Mouse (Mus musculus): ENCODE data around the gene Ablim2. TPM values are rescaled to one million over a fixed set of nuclear protein-coding genes. Genes with fewer than 3 reads are reported as not detected.

Gene Ablim2
- 0.98 TPM for polyA plus RNA-seq (2021)

GRCm38 (mm10) chr5:35757639-35758001 lies at the start of gene Ablim2:
Gene Ablim2, plus strand, starts transcription at chr5:35757880.
- peaks cover 6% of the 10 kb centered on the region for H3K27me3 ChIP-seq
- peak; percentile 93 for ATAC-seq
- in situ Hi-C loops (cut with MboI; ENCODE audit: low pct_unique_long_range_greater_than_20kb) = loop anchor here (5.0 kb wide), 1 partner anchor 40 kb away; no protein-coding TSS in a partner anchor
- CTCF ChIA-PET = interaction anchor here (1.0 to 3.5 kb wide), 5 partner anchors 12 to 56 kb away, joined by 3 to 14 read pairs (median 3); no protein-coding TSS in a partner anchor
- peak; percentile 55 for DNase-seq (ENCODE audit: low read depth, low spot score)
- no peak for TF ChIP-seq CTCF (IDR thresholded peaks at IDR 0.05)
- POLR2A ChIA-PET = no interaction called here

GRCm38 (mm10) chr5:35710481-35710880 lies 47.2 kb upstream of the Ablim2 start:
- in situ Hi-C loops (cut with MboI; ENCODE audit: low pct_unique_long_range_greater_than_20kb) = loop anchor here (5.0 kb wide), 1 partner anchor 118 kb away; no protein-coding TSS in a partner anchor

GRCm38 (mm10) chr5:35710931-35711330 lies 46.7 kb upstream of the Ablim2 start:
- in situ Hi-C loops (cut with MboI; ENCODE audit: low pct_unique_long_range_greater_than_20kb) = loop anchor here (5.0 kb wide), 1 partner anchor 119 kb away; no protein-coding TSS in a partner anchor
- DNase-seq (ENCODE audit: low read depth, low spot score) (no peak), ATAC-seq (no peak)
- no peak for TF ChIP-seq CTCF (IDR thresholded peaks at IDR 0.05)
- POLR2A ChIA-PET = interaction anchor here (1.2 kb wide), 1 partner anchor 15 kb away, joined by 3 read pairs; no protein-coding TSS in a partner anchor
- CTCF ChIA-PET = interaction anchor here (0.8 to 6.5 kb wide), 2 partner anchors 11 to 44 kb away, joined by 4 to 61 read pairs; no protein-coding TSS in a partner anchor
- H3K27me3 ChIP-seq = no peaks in the 10 kb centered on the region

More at GRCm38 (mm10) chr5:35710481-35710880, 47.2 kb upstream of the Ablim2 start:
- DNase-seq (ENCODE audit: low read depth, low spot score) (no peak), ATAC-seq (no peak)
- ChIA-PET CTCF (interaction anchor here (0.8 to 6.5 kb wide), 4 partner anchors 7 to 45 kb away, joined by 3 to 61 read pairs (median 4); no protein-coding TSS in a partner anchor), POLR2A (interaction anchor here (1.2 kb wide), 1 partner anchor 15 kb away, joined by 3 read pairs; no protein-coding TSS in a partner anchor)
- no peaks in the 10 kb centered on the region for H3K27me3 ChIP-seq
- no peak for TF ChIP-seq CTCF (IDR thresholded peaks at IDR 0.05)

GRCm38 (mm10) chr5:35712517-35712916 lies 45.2 kb upstream of the Ablim2 start:
- no peak for TF ChIP-seq CTCF (IDR thresholded peaks at IDR 0.05)
- no peak for DNase-seq (ENCODE audit: low read depth, low spot score)
- in situ Hi-C loops (cut with MboI; ENCODE audit: low pct_unique_long_range_greater_than_20kb) = loop anchor here (5.0 kb wide), 1 partner anchor 120 kb away; no protein-coding TSS in a partner anchor

GRCm38 (mm10) chr5:35713649-35714354 lies 43.9 kb upstream of the Ablim2 start:
- no peak for TF ChIP-seq CTCF (IDR thresholded peaks at IDR 0.05)
- in situ Hi-C loops (cut with MboI; ENCODE audit: low pct_unique_long_range_greater_than_20kb) = loop anchor here (5.0 kb wide), 1 partner anchor 122 kb away; no protein-coding TSS in a partner anchor
- DNase-seq (ENCODE audit: low read depth, low spot score) = no peak
- ChIA-PET POLR2A (no interaction called here), CTCF (interaction anchor here (0.6 to 6.5 kb wide), 25 partner anchors 10 to 178 kb away, joined by 3 to 61 read pairs (median 4); partner anchors contain the start of gene Sh3tc1)
- no peaks in the 10 kb centered on the region for H3K27me3 ChIP-seq
- ATAC-seq = peak; percentile 74

More at GRCm38 (mm10) chr5:35712517-35712916, 45.2 kb upstream of the Ablim2 start:
- ChIA-PET POLR2A (no interaction called here), CTCF (interaction anchor here (2.0 to 6.5 kb wide), 4 partner anchors 13 to 117 kb away, joined by 7 to 61 read pairs (median 24); no protein-coding TSS in a partner anchor)
- H3K27me3 ChIP-seq = no peaks in the 10 kb centered on the region
- no peak for ATAC-seq

- TF ChIP-seq CTCF (IDR thresholded peaks at IDR 0.05) = no peak
- CTCF ChIA-PET = interaction anchor here (0.7 to 3.4 kb wide), 4 partner anchors 8 to 122 kb away, joined by 3 to 17 read pairs (median 3); no protein-coding TSS in a partner anchor
- POLR2A ChIA-PET = no interaction called here
- in situ Hi-C loops (cut with MboI; ENCODE audit: low pct_unique_long_range_greater_than_20kb) = loop anchor here (5.0 kb wide), 1 partner anchor 40 kb away; the partner anchor contains the start of gene Ablim2
- ATAC-seq (no peak), DNase-seq (ENCODE audit: low read depth, low spot score) (no peak)
- no peaks in the 10 kb centered on the region for H3K27me3 ChIP-seq
Observed at GRCm38 (mm10) chr5:35717455-35717854, 40.2 kb upstream of the Ablim2 start.

- in situ Hi-C loops (cut with MboI; ENCODE audit: low pct_unique_long_range_greater_than_20kb) = loop anchor here (5.0 kb wide), 1 partner anchor 39 kb away; the partner anchor contains the start of gene Ablim2
- H3K27me3 ChIP-seq = no peaks in the 10 kb centered on the region
- DNase-seq (ENCODE audit: low read depth, low spot score) (no peak), ATAC-seq (peak; percentile 9)
- no peak for TF ChIP-seq CTCF (IDR thresholded peaks at IDR 0.05)
- ChIA-PET CTCF (interaction anchor here (0.7 to 3.4 kb wide), 4 partner anchors 8 to 123 kb away, joined by 3 to 17 read pairs (median 3); no protein-coding TSS in a partner anchor), POLR2A (no interaction called here)
Observed at GRCm38 (mm10) chr5:35717946-35718345, 39.7 kb upstream of the Ablim2 start.

GRCm38 (mm10) chr5:35718817-35719216 lies 38.9 kb upstream of the Ablim2 start:
- in situ Hi-C loops (cut with MboI; ENCODE audit: low pct_unique_long_range_greater_than_20kb) = loop anchor here (5.0 kb wide), 1 partner anchor 38 kb away; the partner anchor contains the start of gene Ablim2

GRCm38 (mm10) chr5:35719343-35719742 lies 38.3 kb upstream of the Ablim2 start:
- POLR2A ChIA-PET = no interaction called here
- CTCF ChIA-PET = interaction anchor here (0.9 to 3.4 kb wide), 4 partner anchors 9 to 123 kb away, joined by 3 to 17 read pairs (median 6); no protein-coding TSS in a partner anchor
- no peaks in the 10 kb centered on the region for H3K27me3 ChIP-seq
- in situ Hi-C loops (cut with MboI; ENCODE audit: low pct_unique_long_range_greater_than_20kb) = loop anchor here (5.0 kb wide), 1 partner anchor 38 kb away; the partner anchor contains the start of gene Ablim2
- ATAC-seq (no peak), DNase-seq (ENCODE audit: low read depth, low spot score) (no peak)
- no peak for TF ChIP-seq CTCF (IDR thresholded peaks at IDR 0.05)

More at GRCm38 (mm10) chr5:35718817-35719216, 38.9 kb upstream of the Ablim2 start:
- ATAC-seq (no peak), DNase-seq (ENCODE audit: low read depth, low spot score) (no peak)
- CTCF ChIA-PET = interaction anchor here (0.9 to 3.4 kb wide), 4 partner anchors 9 to 123 kb away, joined by 3 to 17 read pairs (median 6); no protein-coding TSS in a partner anchor
- no peaks in the 10 kb centered on the region for H3K27me3 ChIP-seq
- no peak for TF ChIP-seq CTCF (IDR thresholded peaks at IDR 0.05)
- POLR2A ChIA-PET = no interaction called here

- DNase-seq (ENCODE audit: low read depth, low spot score) (no peak), ATAC-seq (no peak)
- in situ Hi-C loops (cut with MboI; ENCODE audit: low pct_unique_long_range_greater_than_20kb) = loop anchor here (5.0 kb wide), 1 partner anchor 37 kb away; the partner anchor contains the start of gene Ablim2
- CTCF ChIA-PET = interaction anchor here (0.9 to 3.4 kb wide), 3 partner anchors 10 to 124 kb away, joined by 3 to 17 read pairs (median 8); no protein-coding TSS in a partner anchor
- TF ChIP-seq CTCF (IDR thresholded peaks at IDR 0.05) = no peak
- POLR2A ChIA-PET = interaction anchor here (0.7 kb wide), 1 partner anchor 14 kb away, joined by 3 read pairs; no protein-coding TSS in a partner anchor
- no peaks in the 10 kb centered on the region for H3K27me3 ChIP-seq
Observed at GRCm38 (mm10) chr5:35719880-35720279, 37.8 kb upstream of the Ablim2 start.
